Mouse (Mus musculus) erythroblast, embryonic 14.5 days (primary cell): ENCODE measurements around the gene Ppt2. TPM values are rescaled to one million over a fixed set of nuclear protein-coding genes. Genes with fewer than 3 reads are reported as not detected.
A peak's percentile ranks its signal among the peaks of the same experiment; 100 is the strongest.

Source experiments
- H3K27me3 ChIP-seq: 2 replicates; pipeline ENCODE4 v1.6.1; 2012; ENCODE audit warnings: inconsistent platforms; ENCODE audit not compliant: control insufficient read depth
- H3K36me3 ChIP-seq: 2 replicates; pipeline ENCODE4 v1.6.1; 2012; ENCODE audit warnings: mild to moderate bottlenecking, inconsistent platforms; ENCODE audit not compliant: control insufficient read depth
- H3K4me1 ChIP-seq: 2 replicates; pipeline ENCODE4 v1.6.1; 2012; ENCODE audit warnings: inconsistent platforms; ENCODE audit not compliant: control insufficient read depth
- H3K4me3 ChIP-seq: replicated peaks from 2 replicates; pipeline ENCODE3; 2012; ENCODE audit warnings: moderate library complexity, mild to moderate bottlenecking, inconsistent platforms
- H3K9me3 ChIP-seq: 2 replicates; pipeline ENCODE4 v1.6.1; 2012; ENCODE audit warnings: low read length, inconsistent platforms, mixed read lengths; ENCODE audit not compliant: control insufficient read depth
- GATA1 ChIP-seq: IDR thresholded peaks from 2 replicates; pipeline ENCODE4 v1.6.1; 2012; ENCODE audit warnings: low read length, inconsistent platforms, mixed read lengths
- TAL1 ChIP-seq: IDR thresholded peaks from 3 replicates; pipeline ENCODE4 v1.6.1; 2012; ENCODE audit warnings: low read length, inconsistent platforms, mixed read lengths
- polyA plus RNA-seq: library from polyadenylated mRNA; stranded (reverse); fragments of >175 nt; gene quantifications from 2 replicates; pipeline ENCODE4 v1.2.3, GENCODE M21; 2012

The Ppt2 gene
- polyA plus RNA-seq, 1 experiment, result 1.7 TPM

- Histone ChIP-seq H3K36me3 (peaks cover 47% of the 10 kb centered on the region), H3K4me1 (peaks cover 56% of the 10 kb centered on the region), H3K4me3 (no peak overlapping the region), H3K9me3 (no peaks in the 10 kb centered on the region), H3K27me3 (no peaks in the 10 kb centered on the region)
- no peak for TF ChIP-seq GATA1
- no peak for TF ChIP-seq TAL1
Observed at GRCm38 (mm10) chr17:34607997-34608396, 20.3 kb downstream of the Ppt2 start.

- Histone ChIP-seq H3K36me3 (peaks cover 40% of the 10 kb centered on the region), H3K9me3 (no peaks in the 10 kb centered on the region), H3K4me1 (peaks cover 66% of the 10 kb centered on the region), H3K4me3 (peak overlapping the region; percentile 94), H3K27me3 (no peaks in the 10 kb centered on the region)
- no peak for TF ChIP-seq TAL1
Observed at GRCm38 (mm10) chr17:34606186-34607039, 21.9 kb downstream of the Ppt2 start.

- H3K27me3 ChIP-seq, result no peaks in the 10 kb centered on the region
- H3K4me1 ChIP-seq, result peaks cover 68% of the 10 kb centered on the region
- H3K4me3 ChIP-seq, result peak overlapping the region; percentile 94
- H3K36me3 ChIP-seq, result peaks cover 39% of the 10 kb centered on the region
- TF ChIP-seq TAL1 (no peak), GATA1 (no peak)
- no peaks in the 10 kb centered on the region for H3K9me3 ChIP-seq
Observed at GRCm38 (mm10) chr17:34605609-34606008, 22.7 kb downstream of the Ppt2 start.

- H3K4me3 ChIP-seq, result peak overlapping the region; percentile 94
- H3K9me3 ChIP-seq, result no peaks in the 10 kb centered on the region
- H3K27me3 ChIP-seq, result no peaks in the 10 kb centered on the region
- TF ChIP-seq TAL1 (no peak), GATA1 (no peak)
- H3K4me1 ChIP-seq, result peaks cover 74% of the 10 kb centered on the region
- peaks cover 41% of the 10 kb centered on the region for H3K36me3 ChIP-seq
Observed at GRCm38 (mm10) chr17:34604511-34605237, 23.6 kb downstream of the Ppt2 start.

GRCm38 (mm10) chr17:34604061-34604508 lies 24.2 kb downstream of the Ppt2 start, which contains the start of gene Agpat1:
TSS of gene Agpat1 (plus strand) at chr17:34604262.
- peak within 1 kb of the TSS; percentile 94 for H3K4me3 ChIP-seq
- TF ChIP-seq GATA1, result no peak
- no peak for TF ChIP-seq TAL1
- no peaks in the 10 kb centered on the region for H3K9me3 ChIP-seq
- H3K36me3 ChIP-seq, result peaks cover 44% of the 10 kb centered on the region
- no peaks in the 10 kb centered on the region for H3K27me3 ChIP-seq
- peaks cover 76% of the 10 kb centered on the region for H3K4me1 ChIP-seq

GRCm38 (mm10) chr17:34603375-34604060 lies 24.8 kb downstream of the Ppt2 start, which contains the start of gene Rnf5:
TSS of gene Rnf5 (minus strand) at chr17:34603690.
- Histone ChIP-seq H3K4me1 (peaks cover 74% of the 10 kb centered on the region), H3K36me3 (peaks cover 42% of the 10 kb centered on the region), H3K9me3 (no peaks in the 10 kb centered on the region), H3K27me3 (no peaks in the 10 kb centered on the region), H3K4me3 (peak within 1 kb of the TSS; percentile 94)
- no peak for TF ChIP-seq GATA1
- no peak for TF ChIP-seq TAL1

- no peaks in the 10 kb centered on the region for H3K9me3 ChIP-seq
- H3K4me3 ChIP-seq, result peak overlapping the region; percentile 94
- H3K36me3 ChIP-seq, result peaks cover 29% of the 10 kb centered on the region
- TF ChIP-seq TAL1 (no peak), GATA1 (no peak)
- peaks cover 2% of the 10 kb centered on the region; the same call in 1 of the 2 replicates for H3K27me3 ChIP-seq
- peaks cover 71% of the 10 kb centered on the region for H3K4me1 ChIP-seq
Observed at GRCm38 (mm10) chr17:34601796-34602195, 26.5 kb downstream of the Ppt2 start.

- Histone ChIP-seq H3K4me1 (peaks cover 54% of the 10 kb centered on the region), H3K4me3 (no peak overlapping the region), H3K36me3 (peaks cover 39% of the 10 kb centered on the region)
Observed at GRCm38 (mm10) chr17:34599891-34600290, 28.4 kb downstream of the Ppt2 start.

More at GRCm38 (mm10) chr17:34599891-34600290, 28.4 kb downstream of the Ppt2 start:
- peaks cover 2% of the 10 kb centered on the region; the same call in 1 of the 2 replicates for H3K27me3 ChIP-seq
- TF ChIP-seq GATA1 (no peak), TAL1 (no peak)
- no peaks in the 10 kb centered on the region for H3K9me3 ChIP-seq
